Mouse (Mus musculus) MEL (cell line): ENCODE measurements around the gene Lrrc25.

Experiments
- CTCF ChIP-seq, 3 experiments: IDR thresholded peaks in 2 of 3; conservative IDR thresholded peaks in 1 of 3; 2 replicates each; pipeline ENCODE4 v1.5.1; 2011 to 2012; ENCODE audit warnings: low read length in 3 of 3, low read depth in 2 of 3, mild to moderate bottlenecking in 2 of 3, improper control_type of control experiment in 1 of 3, inconsistent platforms in 1 of 3, mixed read lengths in 1 of 3, moderate library complexity in 1 of 3; ENCODE audit not compliant: control insufficient read depth in 1 of 3, insufficient read depth in 1 of 3, poor library complexity in 1 of 3, severe bottlenecking in 1 of 3
- HCFC1 ChIP-seq: IDR thresholded peaks from 2 replicates; pipeline ENCODE4 v1.6.1; 2012; ENCODE audit warnings: low read depth, mild to moderate bottlenecking, inconsistent platforms, low read length, improper control_type of control experiment, moderate library complexity
- JUND ChIP-seq: IDR thresholded peaks from 2 replicates; pipeline ENCODE4 v1.6.1; 2011; ENCODE audit warnings: low read depth, mild to moderate bottlenecking, improper control_type of control experiment, low read length
- POLR2A ChIP-seq, 2 experiments: IDR thresholded peaks; 2 replicates each; pipeline ENCODE4 v1.6.1; 2011 to 2012; ENCODE audit warnings: low read length in 2 of 2, mild to moderate bottlenecking in 2 of 2, control low read depth in 1 of 2, improper control_type of control experiment in 1 of 2, low read depth in 1 of 2, moderate library complexity in 1 of 2; ENCODE audit not compliant: control insufficient read depth in 1 of 2, insufficient read depth in 1 of 2, poor library complexity in 1 of 2
- POLR2AphosphoS5 ChIP-seq: IDR thresholded peaks from 2 replicates; pipeline ENCODE4 v1.6.1; 2012; ENCODE audit warnings: low read depth, borderline replicate concordance, mild to moderate bottlenecking, inconsistent platforms, low read length, moderate library complexity, mixed read lengths
- TAL1 ChIP-seq: IDR thresholded peaks from 2 replicates; pipeline ENCODE4 v1.6.1; 2012; ENCODE audit warnings: mild to moderate bottlenecking, inconsistent platforms, low read length, moderate library complexity, mixed read lengths
- TBP ChIP-seq: IDR thresholded peaks from 2 replicates; pipeline ENCODE4 v1.8.0; 2011; ENCODE audit warnings: low read depth, low read length, improper control_type of control experiment

DNA sequence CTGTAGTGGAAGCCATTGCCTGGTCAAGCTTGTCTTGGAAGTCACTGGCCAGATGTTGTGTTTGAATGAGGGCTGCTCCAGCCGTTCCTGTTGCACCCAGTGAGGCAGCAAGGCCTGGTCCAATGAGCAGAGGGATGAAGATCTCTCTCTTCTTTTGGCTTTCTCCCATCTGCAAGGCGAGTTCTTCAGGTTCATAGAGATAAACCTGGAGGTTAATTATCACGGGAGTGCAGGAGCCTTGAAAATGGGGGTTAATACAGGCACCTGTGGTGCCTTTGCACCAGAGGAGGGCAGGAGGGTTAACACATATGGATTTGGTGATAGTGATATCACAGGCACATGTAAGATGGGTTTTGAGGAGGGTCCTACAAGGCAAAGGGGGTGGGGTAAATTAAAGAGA, 6.3 kb downstream of the Lrrc25 start:
- TF ChIP-seq HCFC1 (no peak), TBP (no peak), POLR2A (IDR thresholded peaks at IDR 0.05; ENCODE audit: control insufficient read depth in 1 of 2, insufficient read depth in 1 of 2, low read depth in 1 of 2, low read length in 2 of 2, poor library complexity in 1 of 2) (no peak), CTCF (IDR thresholded peaks at IDR 0.05 in 2 of 3, conservative IDR thresholded peaks at IDR 0.05 in 1 of 3; ENCODE audit: control insufficient read depth in 1 of 3, insufficient read depth in 1 of 3, low read depth in 2 of 3, low read length in 3 of 3, poor library complexity in 1 of 3, severe bottlenecking in 1 of 3) (no peak), TAL1 (peak; percentile 75), JUND (no peak), POLR2AphosphoS5 (no peak)
